Mouse (Mus musculus) inflammation-experienced regulatory T-cells, adult 6 months (primary cell): ENCODE data around the gene Cstf1. TPM values are rescaled to one million over a fixed set of nuclear protein-coding genes. Genes with fewer than 3 reads are reported as not detected.

Source experiments
- ATAC-seq: one replicate; pipeline ENCODE4 v1.8.0; 2017
- polyA plus RNA-seq, 3 experiments: library from polyadenylated mRNA; unstranded; fragments of 100-300 nt; shearing (Covaris generic); gene quantifications; one replicate each; pipeline ENCODE4 v1.2.1; 2017

Gene Cstf1
- polyA plus RNA-seq = 10 to 100 TPM; 28.1 to 31.5 (median 28.8) TPM

DNA sequence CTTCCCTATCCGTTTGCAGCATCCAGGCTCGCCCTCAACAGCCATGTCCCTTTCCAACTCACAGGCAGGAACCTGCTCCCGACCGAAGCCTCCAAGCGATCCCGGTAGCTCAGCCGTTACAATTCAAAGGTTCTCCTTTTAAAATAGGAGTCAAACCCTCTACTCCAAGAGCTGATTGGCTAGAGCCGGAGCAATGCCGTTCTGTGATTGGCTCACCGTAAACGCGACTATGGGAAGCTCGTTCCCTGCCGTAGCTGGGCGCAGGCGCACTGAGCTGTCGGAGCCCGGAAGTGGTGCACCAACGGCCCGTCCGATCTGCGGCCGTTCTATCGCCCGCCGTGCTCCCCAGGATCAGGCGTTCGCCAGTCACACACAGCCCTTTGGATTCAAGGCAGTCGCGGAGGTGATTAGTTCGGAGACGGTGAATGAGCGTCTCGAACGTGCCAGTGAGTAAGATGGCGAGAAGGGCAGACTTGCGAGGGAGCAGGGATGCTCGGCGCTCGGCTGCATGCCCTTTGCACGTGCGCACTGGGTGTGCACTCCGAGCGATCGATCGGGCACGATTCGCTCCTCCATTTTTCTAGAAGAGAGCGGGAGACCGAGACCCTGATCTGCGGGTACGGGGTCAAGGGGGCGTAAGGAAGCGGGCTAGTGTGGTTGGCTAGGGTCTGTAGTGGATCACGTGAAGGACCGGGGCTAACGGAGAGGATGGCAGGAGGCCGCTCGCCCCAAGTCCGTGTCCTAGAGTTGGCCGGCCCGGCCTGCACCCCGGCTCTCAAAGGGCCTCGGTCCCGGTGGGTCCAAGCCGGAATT, at the start of gene Cstf1, which contains the start of gene Aurka:
Cstf1 (plus strand) TSS at position 271 of the 813 bp plus-strand sequence.
Aurka (minus strand) TSS at position 125 of the 813 bp plus-strand sequence.
- ATAC-seq = peak; percentile 96

DNA sequence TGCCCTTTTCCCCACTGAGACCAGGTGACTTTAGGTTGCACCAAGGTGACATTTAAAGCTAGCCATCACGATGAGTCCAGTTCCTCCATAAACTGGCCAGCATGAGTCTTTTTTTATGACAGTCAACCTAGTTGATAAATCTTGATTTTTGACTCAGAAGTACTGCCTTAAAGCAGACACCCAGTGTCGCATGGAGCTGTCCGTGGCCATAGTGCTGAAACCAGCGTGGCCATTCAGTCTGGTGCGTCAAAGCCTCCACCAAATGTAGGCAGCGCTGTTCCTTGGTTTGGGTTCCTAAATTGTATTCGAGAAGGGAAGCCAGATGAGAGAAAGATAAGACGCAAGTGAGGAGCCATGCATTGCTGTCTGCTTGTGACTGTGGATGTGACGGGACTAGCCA, 49.6 kb upstream of the Cstf1 start:
- no peak for ATAC-seq

DNA sequence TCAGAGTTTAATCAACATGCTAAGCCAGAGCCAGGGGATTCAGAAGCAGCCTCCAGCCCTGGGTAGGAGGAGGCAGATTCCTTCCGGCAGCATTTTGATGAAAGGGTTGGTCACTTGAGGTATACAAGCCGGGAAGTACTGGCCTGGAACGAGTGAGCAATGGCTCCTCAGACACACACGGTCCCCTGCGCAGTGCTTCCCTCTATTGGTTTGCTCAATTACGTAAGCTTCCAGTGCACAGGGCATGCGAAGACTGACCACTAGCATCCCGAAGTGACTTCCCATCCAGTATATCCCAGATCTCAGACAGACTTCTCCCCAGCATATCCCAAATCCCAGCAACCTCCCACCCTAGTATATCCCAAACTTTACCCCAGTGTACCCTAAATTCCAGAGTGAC, 42.2 kb upstream of the Cstf1 start:
- ATAC-seq = no peak

DNA sequence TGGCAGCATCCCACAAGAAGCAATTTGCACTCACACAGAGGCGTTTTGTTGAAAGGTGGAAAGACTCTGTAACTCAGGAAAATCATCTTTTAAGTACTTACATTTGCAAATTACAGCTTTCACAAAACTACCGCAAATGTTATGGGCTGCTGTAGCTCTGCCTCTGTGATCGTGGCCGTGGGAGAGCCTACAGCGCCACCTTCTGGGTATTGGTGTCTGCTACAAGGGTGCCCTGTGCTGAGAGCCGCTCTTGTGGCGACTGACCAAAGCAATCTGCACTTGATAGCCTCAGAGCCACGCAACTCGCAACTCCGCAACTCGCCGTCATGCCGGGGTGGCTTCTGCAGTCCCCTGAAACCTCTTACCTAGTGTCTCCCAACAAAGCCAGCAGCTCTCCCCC, 41.3 kb upstream of the Cstf1 start:
- no peak for ATAC-seq

DNA sequence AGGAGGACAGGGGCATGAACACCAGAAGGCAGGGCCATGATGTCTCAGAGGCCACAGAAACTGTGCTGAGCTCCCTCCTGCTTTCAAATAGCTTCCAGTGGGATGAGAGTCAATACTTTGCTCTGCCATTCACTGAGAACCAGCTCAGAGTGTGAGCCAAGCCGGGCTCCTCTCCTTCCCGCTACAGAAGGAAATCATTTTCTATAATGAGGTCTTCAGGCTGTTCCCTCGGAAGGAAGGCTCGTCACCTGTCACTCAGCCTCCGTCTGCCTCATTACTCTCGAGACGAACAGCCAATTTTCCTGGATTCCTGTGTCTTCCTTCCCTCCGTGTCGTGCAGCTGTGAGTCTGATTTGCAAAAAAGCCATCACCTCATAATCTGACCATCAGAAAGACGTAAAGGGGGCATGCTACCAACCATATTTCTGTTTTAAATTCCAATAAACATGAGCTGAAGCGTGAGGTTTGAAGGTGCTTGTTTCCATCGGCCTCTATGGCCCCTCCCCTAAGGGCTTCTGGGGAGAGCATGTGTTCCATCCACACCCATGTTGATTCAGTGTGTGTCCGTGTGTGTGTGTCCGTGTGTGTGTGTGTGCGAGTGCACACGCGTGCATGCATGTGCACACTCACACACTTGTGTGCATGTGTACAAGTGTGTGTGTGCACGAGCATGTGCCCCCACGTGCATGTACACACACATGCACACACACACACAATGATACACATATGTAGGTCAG, 32.1 kb upstream of the Cstf1 start:
- ATAC-seq = no peak

DNA sequence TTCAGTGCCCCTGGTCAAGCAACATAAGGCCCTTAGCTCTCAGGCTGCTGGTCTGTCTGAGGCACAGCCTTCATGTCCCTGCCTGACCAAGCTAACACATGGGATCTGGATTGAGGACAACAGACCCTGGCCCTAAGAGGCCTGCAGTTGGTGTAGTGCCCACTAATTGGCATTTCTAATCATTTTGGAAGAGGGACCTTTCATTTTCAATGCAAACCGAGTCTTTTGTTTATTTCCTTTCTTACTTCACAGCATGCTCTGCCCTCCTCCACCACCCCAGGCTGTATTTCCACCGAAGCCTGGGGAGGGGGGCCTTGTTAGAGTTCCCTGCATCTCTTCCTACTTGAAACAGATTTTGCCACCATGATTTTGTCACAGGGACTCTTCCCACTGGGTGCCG, 29.5 kb upstream of the Cstf1 start:
- no peak for ATAC-seq

DNA sequence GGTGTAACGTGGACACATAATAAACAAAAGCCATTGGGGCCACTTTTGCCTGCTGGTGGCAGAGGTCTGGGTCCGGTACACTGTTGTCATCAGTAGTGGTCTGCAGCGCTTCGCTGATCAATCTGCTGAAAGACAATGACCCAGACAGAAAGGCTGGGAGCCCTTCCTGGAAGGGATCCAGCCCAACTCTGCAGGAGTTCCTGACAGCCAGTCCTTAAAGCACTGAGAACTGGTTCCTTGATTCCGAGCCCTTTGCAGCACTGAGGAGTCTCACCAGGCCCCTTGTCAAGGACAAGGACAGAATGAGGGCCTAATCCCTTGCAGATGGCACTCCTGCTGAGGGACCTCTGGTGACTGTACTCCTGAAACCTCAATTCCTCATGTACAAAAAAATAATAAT, 28.9 kb upstream of the Cstf1 start:
- no peak for ATAC-seq

DNA sequence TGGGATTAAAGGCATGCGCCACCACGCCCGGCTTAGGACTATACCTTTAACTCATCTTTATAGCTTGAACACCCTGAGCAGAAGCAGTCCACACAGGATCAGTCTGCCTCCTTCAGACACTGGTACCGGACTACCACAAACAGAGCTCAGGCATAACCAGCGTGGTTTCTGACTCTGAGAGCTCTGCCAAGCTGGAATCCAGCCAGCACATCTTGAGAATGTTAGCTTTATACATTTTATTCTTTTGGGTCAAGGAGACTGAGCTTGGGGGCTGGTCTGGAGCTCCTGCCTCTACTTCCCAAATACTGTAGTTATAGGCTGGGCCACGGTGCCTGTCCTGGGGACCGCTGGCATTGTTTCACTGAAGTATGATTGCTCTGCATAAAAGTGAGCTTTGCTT, 26.7 kb upstream of the Cstf1 start:
- ATAC-seq = no peak

DNA sequence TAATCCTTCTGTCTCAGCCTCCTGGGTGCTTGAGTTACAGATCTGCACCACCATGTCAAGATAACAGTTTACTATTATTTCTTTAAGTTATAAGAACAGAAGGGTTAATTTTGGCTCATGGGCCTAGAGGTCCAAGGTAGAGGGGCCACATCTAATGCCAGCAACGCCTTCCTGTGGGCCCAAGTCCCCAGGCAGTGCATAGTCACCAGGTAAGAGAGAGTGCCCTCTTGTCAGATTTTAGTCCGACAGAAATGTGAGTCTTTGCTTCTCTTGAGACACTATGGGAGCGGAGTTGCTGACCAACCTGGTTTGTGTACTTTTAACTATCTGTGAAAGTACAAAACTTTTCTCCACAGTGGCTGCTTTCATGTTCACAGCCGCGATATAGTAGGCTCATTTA, 25.8 kb upstream of the Cstf1 start:
- no peak for ATAC-seq

DNA sequence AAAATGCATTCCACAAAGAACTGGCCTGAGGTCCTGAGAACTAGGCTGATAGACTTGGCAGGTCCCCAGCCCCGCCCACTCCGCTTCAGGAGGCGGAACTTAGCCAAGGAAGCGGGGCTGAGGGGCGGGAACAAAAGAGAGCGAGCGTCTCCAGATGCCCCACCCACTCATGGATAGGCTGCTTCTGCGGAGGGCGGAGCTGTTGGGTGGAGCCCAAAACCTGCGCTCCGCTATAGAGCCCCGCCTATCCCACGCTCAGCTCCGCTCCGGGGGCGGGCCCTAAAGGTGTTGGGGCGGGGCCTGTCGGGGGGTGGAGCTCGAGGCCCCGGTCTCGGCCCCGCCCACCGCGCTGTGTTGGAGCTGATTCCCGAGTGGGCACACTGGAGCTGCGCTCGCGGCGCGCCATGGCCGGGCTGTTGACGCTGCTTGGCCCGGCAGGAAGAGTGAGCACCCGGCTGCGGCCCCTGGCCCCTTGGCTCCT, 25.2 kb upstream of the Cstf1 start, which contains the start of gene Fam210b:
Fam210b (plus strand) TSS at position 308 of the 481 bp plus-strand sequence.
- ATAC-seq = peak; percentile 99

DNA sequence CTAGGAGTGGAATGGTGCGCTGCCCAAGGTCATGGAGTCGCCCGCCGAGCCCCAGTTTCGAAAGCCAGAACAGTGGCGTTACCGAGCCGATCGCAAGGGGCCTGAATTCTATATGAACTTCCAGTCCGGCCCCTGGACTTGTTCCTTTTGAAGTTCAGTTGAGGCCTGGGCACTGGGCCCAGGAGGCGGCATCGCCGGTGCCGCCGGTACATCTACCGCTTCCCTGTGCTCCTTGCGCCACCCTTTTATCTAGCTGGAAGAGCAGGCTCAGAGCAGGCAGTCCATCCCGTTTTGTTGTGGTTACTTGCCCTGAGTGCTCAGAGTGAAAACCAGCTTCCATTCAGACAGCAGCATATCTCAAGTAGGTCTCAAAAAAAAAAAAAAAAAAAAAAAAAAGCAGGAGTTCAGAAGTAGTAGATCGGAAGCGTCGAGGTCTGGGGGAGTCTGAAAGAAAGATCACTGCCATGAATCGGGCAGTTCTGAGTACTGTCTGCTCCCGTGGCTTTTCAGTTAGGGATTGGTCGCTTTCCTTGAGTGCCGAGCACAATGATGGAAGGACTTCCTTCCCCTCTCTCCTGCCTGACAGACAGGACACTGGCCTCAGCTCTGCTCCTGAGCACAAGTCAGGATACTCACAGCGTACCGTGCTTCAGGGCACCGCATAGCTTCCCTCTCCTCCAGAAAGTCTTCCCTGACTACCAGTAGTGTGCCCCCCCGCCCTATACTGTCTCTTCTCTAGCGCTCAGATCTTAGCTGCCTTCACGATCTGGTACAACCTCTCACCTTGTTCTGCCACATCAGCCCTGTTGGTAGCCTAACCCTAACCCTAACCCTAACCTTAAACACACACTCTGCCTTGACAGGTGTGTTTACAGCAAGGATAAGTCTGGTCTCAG, 24.2 kb upstream of the Cstf1 start:
- ATAC-seq = no peak

DNA sequence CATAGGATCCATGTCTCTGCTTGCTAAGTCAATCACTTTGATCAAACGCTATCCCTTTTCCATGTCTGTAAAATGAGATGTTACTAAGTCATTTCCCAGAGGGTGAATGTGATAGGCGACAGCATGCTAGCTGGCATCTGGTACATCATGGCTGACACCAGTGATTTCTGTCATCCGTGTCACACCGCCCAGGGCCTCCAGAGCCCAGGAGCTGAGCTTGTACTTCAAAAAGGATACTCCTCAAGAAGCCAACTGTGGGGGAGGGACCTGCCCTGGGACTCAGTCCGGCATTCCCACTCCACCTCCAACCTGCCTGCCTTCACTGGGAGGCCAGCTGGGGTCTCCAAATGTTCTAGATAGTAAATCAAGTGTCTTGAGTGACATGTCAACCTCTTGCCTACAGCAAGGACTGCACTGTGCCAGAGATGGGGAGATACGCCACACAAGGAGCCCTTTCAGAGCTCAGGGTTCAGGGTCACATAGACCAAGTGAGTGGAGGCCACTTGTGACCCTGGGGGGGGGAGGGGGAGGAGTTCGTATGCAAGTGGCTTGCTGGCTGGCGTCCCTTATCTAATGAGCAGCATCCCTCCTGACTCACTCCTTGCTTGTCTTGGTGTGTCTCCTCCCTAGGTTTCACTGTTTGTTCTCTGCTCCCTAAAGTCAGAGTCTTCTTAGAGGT, 23.4 kb upstream of the Cstf1 start:
- ATAC-seq = no peak

DNA sequence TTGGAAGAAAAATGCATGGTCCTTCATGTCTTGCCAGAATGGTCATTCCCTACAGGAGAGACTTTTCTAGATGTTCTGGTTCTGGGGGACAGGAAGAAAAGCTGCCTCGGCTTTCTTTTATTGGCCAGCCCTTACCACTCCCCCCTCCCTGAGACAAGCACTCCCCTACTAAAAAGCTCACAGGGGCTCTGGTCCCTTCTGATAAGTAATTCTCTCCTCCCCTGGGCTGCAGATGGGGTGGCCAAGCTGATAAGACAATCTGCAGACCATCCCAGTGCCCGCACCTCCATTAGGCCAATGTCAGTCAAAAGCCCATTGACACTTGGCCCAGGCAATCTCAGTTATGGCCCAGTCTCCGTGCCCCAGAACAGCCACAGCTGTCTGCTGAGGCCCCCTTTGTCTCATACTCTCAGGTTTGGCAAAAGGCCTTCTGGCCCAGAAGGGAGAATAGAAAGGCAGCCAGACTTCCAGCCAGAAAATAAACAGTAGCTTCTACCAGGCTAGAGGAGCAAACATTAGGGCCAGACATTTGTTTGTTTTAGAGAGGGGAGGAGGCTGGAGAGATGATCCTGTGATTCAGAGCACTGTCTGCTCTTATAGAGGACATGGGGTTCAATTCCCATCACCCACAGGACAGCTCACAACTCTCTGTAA, 22.1 kb upstream of the Cstf1 start:
- no peak for ATAC-seq

DNA sequence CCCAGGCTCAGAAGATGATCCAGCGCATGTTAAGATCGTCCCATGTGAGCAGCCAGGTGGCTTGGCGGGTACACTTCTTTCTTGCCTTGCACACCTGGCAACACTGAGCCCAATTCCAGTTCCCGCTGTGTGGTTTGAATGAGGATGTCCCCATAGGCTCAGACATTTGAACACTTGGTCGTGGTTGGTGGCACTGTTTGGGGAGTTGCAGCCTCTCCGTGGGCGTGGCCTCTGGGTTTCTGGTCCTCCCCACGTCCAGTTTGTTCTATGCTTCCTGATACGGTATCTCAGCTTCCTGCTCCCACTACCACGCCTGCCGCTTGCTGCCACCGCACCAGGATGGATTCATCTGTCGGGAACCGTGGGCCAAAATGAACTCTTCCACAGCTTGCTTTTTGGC, 20.7 kb upstream of the Cstf1 start:
- ATAC-seq = no peak

DNA sequence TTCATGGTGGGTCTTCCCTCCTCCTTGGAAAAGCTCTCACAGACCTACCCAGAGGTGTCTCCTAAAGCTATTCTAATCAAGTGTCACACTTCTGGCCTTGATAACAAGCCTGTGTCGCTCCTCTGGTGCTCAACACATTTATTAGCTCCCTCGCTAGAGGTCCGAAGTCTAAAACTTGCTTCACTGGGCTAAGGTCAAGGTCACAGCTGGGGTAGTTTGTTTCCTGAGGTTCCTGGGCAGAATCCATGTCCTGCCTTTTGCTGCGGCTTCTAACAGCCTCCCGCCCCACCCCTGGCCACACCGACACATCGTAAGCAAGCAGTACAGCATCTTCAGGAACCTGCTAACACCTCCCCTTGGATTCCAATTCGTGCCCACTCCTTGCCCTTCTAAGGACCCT, 19.7 kb upstream of the Cstf1 start:
- no peak for ATAC-seq

DNA sequence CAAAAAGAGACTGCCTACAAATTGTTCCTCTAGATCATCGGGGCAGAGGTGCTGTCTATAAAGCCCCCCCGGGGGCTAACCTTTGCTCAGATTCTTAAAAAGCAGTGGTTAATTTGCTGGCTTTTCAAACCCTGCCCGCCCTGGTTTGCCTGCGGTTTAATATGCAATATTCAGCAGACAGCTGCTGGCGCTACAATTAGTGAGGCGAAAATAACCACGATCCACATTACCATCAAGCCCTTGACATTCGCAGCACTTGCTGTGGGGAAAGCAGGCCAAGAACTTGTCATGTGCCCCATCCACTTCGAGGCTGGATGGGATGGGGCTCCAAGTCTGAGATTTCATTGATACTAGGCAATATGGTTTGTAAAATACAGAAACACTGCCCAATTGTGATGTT, 17.3 kb upstream of the Cstf1 start:
- ATAC-seq = no peak

DNA sequence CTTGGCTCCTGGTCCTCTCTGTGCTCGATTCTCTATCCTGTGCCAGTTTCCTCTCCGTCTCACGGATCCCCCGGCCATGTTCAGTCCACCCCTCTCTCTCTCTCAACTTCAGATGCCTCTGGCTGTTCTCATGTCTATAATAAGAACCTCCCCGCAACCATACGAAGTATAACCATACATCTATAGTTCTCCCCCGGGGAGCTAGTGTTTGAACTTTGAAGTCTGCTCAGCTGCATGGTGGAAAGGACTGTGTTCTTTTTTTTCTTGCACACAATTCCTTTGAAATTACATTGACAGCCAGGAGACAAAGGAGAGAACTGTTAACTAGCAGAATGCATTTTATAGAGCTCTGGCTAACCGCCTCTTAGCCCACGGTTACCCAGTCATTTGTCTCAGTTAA, 15.7 kb upstream of the Cstf1 start:
- no peak for ATAC-seq

DNA sequence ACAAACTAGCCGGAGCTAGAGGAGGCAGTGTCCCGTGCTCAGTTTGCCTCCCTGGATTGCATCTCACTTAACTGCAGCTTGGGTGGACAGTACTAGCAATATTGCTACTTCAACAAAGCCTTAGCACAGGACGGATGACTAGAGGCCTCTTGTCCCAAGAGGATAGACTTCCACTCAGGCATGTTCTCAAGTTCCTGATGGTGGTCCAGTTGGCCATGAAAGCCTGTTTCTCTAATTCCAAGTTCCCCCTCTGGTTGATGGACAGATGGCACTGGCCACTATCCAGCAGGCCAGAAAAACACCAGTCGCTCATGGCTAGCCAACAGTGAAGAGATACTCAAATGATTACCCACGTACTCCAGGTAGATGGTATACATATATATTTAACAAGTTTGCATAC, 14.6 kb upstream of the Cstf1 start:
- ATAC-seq = no peak

DNA sequence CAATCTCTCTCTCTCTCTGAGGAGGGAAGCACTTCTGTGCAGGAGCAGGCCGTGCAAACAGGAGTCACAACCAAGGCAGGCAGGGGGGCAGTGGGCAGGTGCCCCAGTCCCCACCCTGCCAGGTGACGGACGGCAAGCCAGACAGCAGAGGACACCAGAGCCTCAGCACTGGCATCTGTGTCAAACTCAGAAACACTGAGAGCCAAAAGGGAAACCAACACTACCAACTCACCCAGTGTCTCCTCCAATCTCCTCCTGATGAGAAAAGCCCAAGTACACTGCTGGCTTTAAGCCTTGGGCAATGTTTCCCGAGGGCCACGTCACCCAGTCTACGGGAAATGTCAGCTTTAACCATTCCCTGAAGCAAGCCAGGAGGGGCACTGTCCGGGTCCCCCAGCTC, 7.3 kb upstream of the Cstf1 start:
- no peak for ATAC-seq

DNA sequence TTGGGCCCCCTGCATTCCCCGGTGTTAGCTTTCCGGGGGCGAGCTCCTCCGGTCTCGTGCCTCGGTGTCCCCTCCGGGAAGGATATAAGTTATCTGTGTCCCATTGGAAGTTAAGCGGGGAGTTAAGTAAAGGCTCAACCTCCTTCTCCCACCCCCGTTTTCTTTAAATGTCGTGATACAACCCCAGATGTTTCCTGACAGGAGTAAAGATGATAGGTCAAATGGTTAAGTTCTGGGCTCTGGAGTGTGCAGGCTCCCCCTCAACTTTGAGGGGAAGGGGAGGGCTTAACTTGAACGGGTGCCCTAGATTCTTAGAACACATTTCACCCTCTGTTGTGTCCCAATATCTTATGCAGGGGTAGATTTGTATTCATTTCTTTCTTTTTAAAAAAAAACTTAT, 777 bp downstream of the Cstf1 start:
- no peak for ATAC-seq

DNA sequence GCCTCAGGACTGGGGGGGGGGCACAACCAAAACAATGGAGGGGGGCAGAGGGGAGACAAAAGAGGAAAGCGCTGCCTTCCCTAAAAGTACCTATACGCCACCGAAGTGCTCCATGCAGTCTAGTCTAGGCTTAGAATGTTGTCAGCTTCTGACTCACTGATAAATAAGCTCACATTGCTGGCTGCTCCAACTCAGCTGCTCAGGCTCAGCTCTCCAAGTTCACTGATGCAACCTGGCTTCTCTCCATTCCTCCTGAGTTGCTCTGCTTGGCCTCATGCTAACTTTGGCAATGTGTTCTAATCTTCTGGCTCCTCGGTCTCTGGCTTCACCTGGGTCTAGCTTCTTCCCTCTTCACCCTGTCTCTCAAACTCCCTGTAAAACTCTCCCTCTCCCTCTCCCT, 6.1 kb downstream of the Cstf1 start:
- no peak for ATAC-seq
